Mouse (Mus musculus) heart, adult 2 months (tissue): ENCODE measurements around the gene Kalrn. TPM values are rescaled to one million over a fixed set of nuclear protein-coding genes. Genes with fewer than 3 reads are reported as not detected.

ENCODE experiments used
- DNase-seq, 2 experiments: peaks; one replicate each; pipeline ENCODE4 v3.0.0; 2021
- H3K27ac ChIP-seq: fragments of 200-600 bp; 2 replicates; pipeline ENCODE4 v1.8.1; 2022
- H3K27me3 ChIP-seq: fragments of 200-500 bp; 2 replicates; pipeline ENCODE4 v1.6.1; 2012; ENCODE audit warnings: mild to moderate bottlenecking, low read length, inconsistent platforms, mixed read lengths; ENCODE audit not compliant: control insufficient read depth, insufficient read depth
- H3K36me3 ChIP-seq: fragments of 200-500 bp; 2 replicates; pipeline ENCODE4 v1.6.1; 2012; ENCODE audit warnings: low read length, inconsistent platforms; ENCODE audit not compliant: control insufficient read depth, insufficient read depth
- H3K4me1 ChIP-seq: fragments of 200-500 bp; 2 replicates; pipeline ENCODE4 v1.6.1; 2011; ENCODE audit warnings: low read length; ENCODE audit not compliant: control insufficient read depth, insufficient read depth
- H3K4me3 ChIP-seq: fragments of 200-600 bp; 2 replicates; pipeline ENCODE4 v1.8.1; 2022
- H3K79me2 ChIP-seq: fragments of 200-500 bp; replicated peaks from 2 replicates; pipeline ENCODE4 v1.6.1; 2012; ENCODE audit warnings: mild to moderate bottlenecking, inconsistent platforms, low read length, moderate library complexity, mixed read lengths; ENCODE audit not compliant: control insufficient read depth, insufficient read depth
- H3K9ac ChIP-seq: fragments of 200-500 bp; 2 replicates; pipeline ENCODE4 v1.6.1; 2012; ENCODE audit warnings: low read depth, mild to moderate bottlenecking, control low read depth, inconsistent platforms, low read length, mixed read lengths
- CTCF ChIP-seq: fragments of 200-600 bp; IDR thresholded peaks from 2 replicates; pipeline ENCODE4 v1.8.1; 2022; ENCODE audit warnings: antibody characterized with exemption, mild to moderate bottlenecking, moderate library complexity
- EP300 ChIP-seq: fragments of 200-500 bp; IDR thresholded peaks from 2 replicates; pipeline ENCODE4 v1.6.1; 2011; ENCODE audit warnings: low read depth, low read length, control low read depth; ENCODE audit not compliant: insufficient read depth
- POLR2A ChIP-seq: fragments of 200-500 bp; IDR thresholded peaks from 2 replicates; pipeline ENCODE4 v1.6.1; 2011; ENCODE audit warnings: mild to moderate bottlenecking, low read depth, low read length, control low read depth; ENCODE audit not compliant: insufficient read depth
- WGBS: fragments of 180-500 bp; shearing (Covaris S2); methylation state at CpG from one replicate; pipeline ENCODE4 v1.1.7; 2018; 5-methylcytosine and 5-hydroxymethylcytosine counted together
- intact Hi-C: fragments of 180-260 bp; cut with DNase I; formaldehyde crosslinking; loops from one replicate; pipeline ENCODE4 v1.15.1; 2025
- polyA plus RNA-seq: library from polyadenylated mRNA; depleted of rRNA; stranded (reverse); fragments of >200 nt; gene quantifications from 2 replicates; pipeline ENCODE4 v1.2.3, GENCODE M21; 2012
- total RNA-seq, 2 experiments: library from RNA; stranded (reverse); gene quantifications; 2 replicates each; pipeline ENCODE4 v1.2.3; 2021

Gene Kalrn
- total and polyA plus RNA-seq, 3 experiments, result 8.2 to 31.8 (median 26.1) TPM

- Histone ChIP-seq H3K4me1 (peaks cover 5% of the 10 kb centered on the region), H3K9ac (no peak overlapping the region), H3K27me3 (no peaks in the 10 kb centered on the region), H3K79me2 (no peaks in the 10 kb centered on the region), H3K27ac (no peak overlapping the region), H3K36me3 (peaks cover 3% of the 10 kb centered on the region; the same call in 1 of the 2 replicates), H3K4me3 (no peak overlapping the region)
- intact Hi-C loops, result no loop called here
- 67% methylated on average over 5 of the region's 5 CpGs for WGBS
- no peak for TF ChIP-seq CTCF
- TF ChIP-seq POLR2A, result no peak
- no peak for TF ChIP-seq EP300
- no peak for DNase-seq
Measured at GRCm38 (mm10) chr16:34231952-34232351, 341.4 kb downstream of the Kalrn start.

- intact Hi-C loops, result no loop called here
- H3K4me1 ChIP-seq, result peaks cover 4% of the 10 kb centered on the region
- no peaks in the 10 kb centered on the region for H3K79me2 ChIP-seq
- no peak for DNase-seq
- no peak overlapping the region for H3K9ac ChIP-seq
- no peak overlapping the region for H3K4me3 ChIP-seq
- H3K36me3 ChIP-seq, result no peaks in the 10 kb centered on the region
- 53% methylated on average over 2 of the region's 2 CpGs for WGBS
- no peak overlapping the region for H3K27ac ChIP-seq
- TF ChIP-seq CTCF (no peak), EP300 (no peak), POLR2A (no peak)
- no peaks in the 10 kb centered on the region for H3K27me3 ChIP-seq
Measured at GRCm38 (mm10) chr16:34231146-34231545, 342.2 kb downstream of the Kalrn start.

DNA sequence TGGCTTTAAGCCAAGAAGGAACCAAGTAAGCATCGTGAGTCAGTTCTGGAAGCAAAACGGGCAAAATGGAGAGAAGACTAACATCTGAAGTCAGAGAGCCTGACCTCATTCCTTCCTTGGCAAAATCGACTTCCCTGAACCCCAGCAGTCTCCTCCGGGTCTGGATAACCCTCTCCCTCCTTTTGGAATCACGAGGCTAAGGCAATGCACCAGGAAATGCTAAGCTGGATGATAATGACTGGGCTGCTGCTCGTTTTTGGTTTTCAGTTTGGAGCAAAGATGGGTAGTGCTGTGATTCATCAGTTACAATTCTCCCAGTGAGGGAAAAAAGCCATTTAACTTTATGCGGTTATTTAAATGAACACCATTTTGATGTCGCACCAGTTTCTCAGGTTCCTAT, 344.0 kb downstream of the Kalrn start:
- TF ChIP-seq POLR2A, result no peak
- no peak for TF ChIP-seq CTCF
- TF ChIP-seq EP300, result no peak
- Histone ChIP-seq H3K79me2 (no peaks in the 10 kb centered on the region), H3K27me3 (no peaks in the 10 kb centered on the region), H3K4me1 (no peaks in the 10 kb centered on the region), H3K27ac (no peak overlapping the region), H3K9ac (no peak overlapping the region), H3K4me3 (no peak overlapping the region), H3K36me3 (no peaks in the 10 kb centered on the region)
- no peak for DNase-seq
- 40% methylated on average over 8 of the region's 8 CpGs for WGBS
- intact Hi-C loops, result no loop called here

DNA sequence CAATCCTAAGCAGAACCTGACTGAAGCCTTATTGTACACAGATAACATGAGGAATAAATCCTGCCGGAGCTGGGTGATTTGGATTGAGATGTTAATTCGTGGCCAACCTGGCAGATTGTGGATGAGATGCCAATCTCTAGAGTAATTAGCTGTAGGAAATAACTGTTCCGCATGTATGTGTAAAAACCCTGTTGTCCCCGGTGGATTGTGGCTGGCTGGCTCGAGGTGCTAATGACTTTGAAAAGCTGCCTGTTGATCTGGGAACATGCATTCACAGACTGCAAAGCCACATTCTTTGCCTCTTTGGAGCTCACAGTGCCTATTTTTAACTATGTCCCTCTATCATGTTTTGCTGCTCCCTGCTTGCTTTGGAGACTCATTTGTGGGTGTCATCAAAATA, 344.7 kb downstream of the Kalrn start:
- no peak overlapping the region for H3K9ac ChIP-seq
- H3K27ac ChIP-seq, result no peak overlapping the region; the same call in 1 of the 2 replicates
- H3K4me3 ChIP-seq, result no peak overlapping the region
- 37% methylated on average over 5 of the region's 5 CpGs for WGBS
- TF ChIP-seq EP300, result no peak
- TF ChIP-seq POLR2A, result no peak
- no peak for TF ChIP-seq CTCF
- H3K79me2 ChIP-seq, result no peaks in the 10 kb centered on the region
- no peaks in the 10 kb centered on the region for H3K36me3 ChIP-seq
- H3K27me3 ChIP-seq, result no peaks in the 10 kb centered on the region
- H3K4me1 ChIP-seq, result no peaks in the 10 kb centered on the region
- intact Hi-C loops, result no loop called here
- DNase-seq, result no peak

GRCm38 (mm10) chr16:34212160-34212559, 361.2 kb downstream of the Kalrn start:
- no peak overlapping the region for H3K27ac ChIP-seq
- 73% methylated on average over 3 of the region's 3 CpGs for WGBS
- no peak for TF ChIP-seq POLR2A
- TF ChIP-seq EP300, result no peak
- no peak for TF ChIP-seq CTCF
- H3K4me1 ChIP-seq, result no peaks in the 10 kb centered on the region
- DNase-seq, result no peak
- H3K36me3 ChIP-seq, result no peaks in the 10 kb centered on the region
- no peak overlapping the region for H3K9ac ChIP-seq
- no peak overlapping the region for H3K4me3 ChIP-seq
- H3K27me3 ChIP-seq, result no peaks in the 10 kb centered on the region
- no peaks in the 10 kb centered on the region for H3K79me2 ChIP-seq
- intact Hi-C loops, result no loop called here

DNA sequence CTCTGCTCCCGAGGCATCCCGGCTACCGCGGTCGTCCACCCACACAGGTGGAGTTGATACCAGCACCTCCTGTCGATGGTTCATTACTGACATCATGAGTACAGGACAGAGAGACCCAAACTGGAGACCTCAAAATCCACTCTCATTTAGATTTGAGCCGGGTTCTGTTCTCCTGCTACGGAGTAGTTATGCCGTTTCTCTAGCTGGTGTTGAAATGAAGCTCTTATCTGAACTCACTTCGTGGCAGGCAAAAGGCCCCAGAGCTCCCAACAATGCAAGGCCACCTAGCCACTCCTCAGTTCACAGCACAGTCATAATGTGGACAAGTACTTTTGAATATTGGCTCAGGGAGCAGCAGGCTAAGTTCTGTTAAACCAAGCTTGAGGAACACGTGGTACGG, 362.1 kb downstream of the Kalrn start:
- Histone ChIP-seq H3K4me3 (no peak overlapping the region), H3K27ac (no peak overlapping the region), H3K79me2 (no peaks in the 10 kb centered on the region), H3K4me1 (no peaks in the 10 kb centered on the region), H3K27me3 (no peaks in the 10 kb centered on the region), H3K9ac (no peak overlapping the region), H3K36me3 (no peaks in the 10 kb centered on the region)
- intact Hi-C loops, result no loop called here
- DNase-seq, result no peak
- WGBS, result 62% methylated on average over 12 of the region's 12 CpGs
- no peak for TF ChIP-seq CTCF
- TF ChIP-seq EP300, result no peak
- TF ChIP-seq POLR2A, result no peak

- no peaks in the 10 kb centered on the region for H3K4me1 ChIP-seq
- H3K27me3 ChIP-seq, result no peaks in the 10 kb centered on the region
- TF ChIP-seq CTCF (no peak), POLR2A (no peak), EP300 (no peak)
- no peak overlapping the region for H3K27ac ChIP-seq
- no peak overlapping the region for H3K9ac ChIP-seq
- no peaks in the 10 kb centered on the region for H3K79me2 ChIP-seq
- H3K36me3 ChIP-seq, result no peaks in the 10 kb centered on the region
- 50% methylated on average over 5 of the region's 5 CpGs for WGBS
- intact Hi-C loops, result no loop called here
- DNase-seq, result no peak
- no peak overlapping the region for H3K4me3 ChIP-seq
Measured at GRCm38 (mm10) chr16:34208748-34209147, 364.6 kb downstream of the Kalrn start.
